Mouse (Mus musculus): ENCODE results near the gene Dennd2a. TPM values are rescaled to one million over a fixed set of nuclear protein-coding genes. Genes with fewer than 3 reads are reported as not detected.

The Dennd2a gene
- polyA plus RNA-seq, 1 experiment from 2014 or later = 37.5 TPM

DNA sequence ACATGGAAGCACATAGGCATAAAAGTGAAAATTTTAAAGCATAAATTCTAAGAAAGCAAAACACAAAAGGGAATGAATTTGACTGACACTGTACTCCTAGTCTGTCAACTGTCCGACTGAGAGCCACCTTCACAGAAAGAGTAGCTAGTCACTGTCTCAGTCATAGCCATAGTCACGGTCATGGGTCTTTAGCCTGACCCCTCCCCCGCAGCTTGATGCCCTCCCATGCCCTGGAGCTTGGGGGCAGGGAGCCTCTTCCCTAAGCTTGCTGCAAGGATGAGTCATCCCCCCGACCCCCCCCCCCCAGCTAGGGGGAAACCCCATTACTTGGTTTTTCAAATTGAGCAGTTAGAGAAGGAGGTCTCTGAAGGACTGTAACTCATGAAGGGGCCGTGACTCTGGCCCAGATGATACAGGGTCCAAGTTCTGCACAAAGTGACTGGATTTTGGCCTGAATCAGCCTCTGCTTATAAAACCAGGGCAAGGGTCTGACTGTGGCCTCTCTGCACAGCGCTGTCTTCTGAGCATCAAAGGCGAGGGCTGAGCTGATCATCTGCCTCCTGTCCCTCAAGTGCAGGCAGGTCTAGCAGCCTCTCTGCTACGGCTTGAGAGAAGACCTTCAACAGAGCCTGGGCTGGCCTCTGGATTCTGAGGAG is 5.6 kb downstream of the Dennd2a start:
- peaks cover 4% of the 10 kb centered on the region for H3K36me3 ChIP-seq (ENCODE audit: control insufficient read depth, insufficient read depth, low read length)
- DNase-seq (ENCODE audit: low spot score) (no peak), ATAC-seq (ENCODE audit: insufficient number of reproducible peaks, low FRiP score, low TSS enrichment, low read depth) (no peak)
- WGBS = 70% methylated on average over 8 of the region's 8 CpGs
- no peak overlapping the region for H3K4me3 ChIP-seq (ENCODE audit: low read depth, low read length)
- peaks cover 12% of the 10 kb centered on the region for H3K4me1 ChIP-seq (ENCODE audit: control insufficient read depth, insufficient read depth, low read length)
- no peak overlapping the region for H3K4me2 ChIP-seq (ENCODE audit: low read depth, severe bottlenecking)
- no peak overlapping the region for H3K27ac ChIP-seq (replicated peaks; ENCODE audit: low read depth, low read length)
- H3K9ac ChIP-seq (ENCODE audit: low read length) = no peak overlapping the region
- no peaks in the 10 kb centered on the region for H3K27me3 ChIP-seq (ENCODE audit: control insufficient read depth, insufficient read depth, low read length)
- no peaks in the 10 kb centered on the region for H3K9me3 ChIP-seq (ENCODE audit: control insufficient read depth, low read length)

DNA sequence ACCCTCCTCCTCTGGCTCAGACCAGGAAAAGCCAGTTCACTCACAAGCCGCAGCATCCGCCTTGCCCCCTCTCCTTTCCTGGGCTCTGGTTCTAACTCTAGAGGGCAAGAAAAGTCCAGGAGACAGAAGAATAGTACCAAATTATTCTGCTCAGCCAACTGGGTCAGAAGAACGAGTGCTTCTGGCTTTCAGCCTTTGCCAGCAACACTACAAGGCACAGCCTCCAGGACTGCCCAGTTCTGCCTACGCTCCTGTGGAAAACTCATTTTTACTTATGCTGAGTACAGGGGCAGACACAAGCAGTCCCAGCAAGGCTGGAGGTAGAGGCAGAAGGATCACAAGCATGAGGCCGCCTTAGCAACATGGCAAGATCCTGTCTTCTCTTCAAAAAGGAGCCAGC is 9.6 kb downstream of the Dennd2a start:
- ATAC-seq (ENCODE audit: insufficient number of reproducible peaks, low FRiP score, low TSS enrichment, low read depth) = no peak
- Histone ChIP-seq H3K4me1 (ENCODE audit: control insufficient read depth, insufficient read depth, low read length) (peaks cover 25% of the 10 kb centered on the region), H3K4me2 (ENCODE audit: low read depth, severe bottlenecking) (no peak overlapping the region), H3K27me3 (ENCODE audit: control insufficient read depth, insufficient read depth, low read length) (no peaks in the 10 kb centered on the region), H3K36me3 (ENCODE audit: control insufficient read depth, insufficient read depth, low read length) (peaks cover 4% of the 10 kb centered on the region), H3K27ac (replicated peaks; ENCODE audit: low read depth, low read length) (no peak overlapping the region), H3K4me3 (ENCODE audit: low read depth, low read length) (no peak overlapping the region), H3K9me3 (ENCODE audit: control insufficient read depth, low read length) (no peaks in the 10 kb centered on the region), H3K9ac (ENCODE audit: low read length) (no peak overlapping the region)
- DNase-seq (ENCODE audit: low spot score) = no peak
- 79% methylated on average over 5 of the region's 5 CpGs for WGBS

- Histone ChIP-seq H3K27ac (replicated peaks; ENCODE audit: low read depth, low read length) (no peak overlapping the region), H3K4me1 (ENCODE audit: control insufficient read depth, insufficient read depth, low read length) (peaks cover 38% of the 10 kb centered on the region), H3K9me3 (ENCODE audit: control insufficient read depth, low read length) (no peaks in the 10 kb centered on the region), H3K9ac (ENCODE audit: low read length) (no peak overlapping the region), H3K4me3 (ENCODE audit: low read depth, low read length) (no peak overlapping the region), H3K4me2 (ENCODE audit: low read depth, severe bottlenecking) (no peak overlapping the region), H3K27me3 (ENCODE audit: control insufficient read depth, insufficient read depth, low read length) (no peaks in the 10 kb centered on the region), H3K36me3 (ENCODE audit: control insufficient read depth, insufficient read depth, low read length) (peaks cover 2% of the 10 kb centered on the region; the same call in 1 of the 2 replicates)
- DNase-seq (ENCODE audit: low spot score) = no peak
- WGBS = 80% methylated on average over 7 of the region's 7 CpGs
- no peak for ATAC-seq (ENCODE audit: insufficient number of reproducible peaks, low FRiP score, low TSS enrichment, low read depth)
Measured at GRCm38 (mm10) chr6:39545474-39545873, 12.2 kb downstream of the Dennd2a start.

DNA sequence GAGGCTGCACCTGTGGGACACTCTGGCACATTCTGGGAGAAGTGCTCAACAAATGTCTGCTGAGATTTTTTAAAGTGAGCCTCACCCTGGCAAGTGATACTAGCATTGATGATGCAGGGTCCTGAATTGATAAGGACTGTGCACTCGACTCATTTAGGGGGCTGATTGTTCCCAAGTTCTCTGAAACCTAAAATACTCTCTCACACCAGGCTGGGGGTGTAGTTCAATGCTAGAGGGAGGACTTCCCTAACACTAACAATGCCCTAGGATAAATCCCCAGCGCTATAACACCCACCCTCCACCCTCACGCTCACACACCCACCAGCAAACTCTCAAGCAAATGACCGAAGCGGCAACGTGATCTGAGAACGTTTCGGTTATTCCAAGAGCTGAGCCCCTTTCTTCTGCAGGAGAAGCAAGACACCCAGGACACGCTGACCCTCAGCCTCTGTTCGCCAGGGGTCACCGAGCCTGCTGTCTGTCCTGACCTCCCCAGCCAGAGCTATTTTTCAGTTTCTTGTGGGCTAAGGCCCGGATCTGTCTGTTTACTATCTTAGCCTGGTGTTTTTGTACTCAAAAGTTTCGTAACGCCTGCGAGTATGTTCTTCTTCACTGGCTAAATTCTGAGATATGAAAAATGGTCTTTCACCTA is 13.8 kb downstream of the Dennd2a start:
- H3K4me2 ChIP-seq (ENCODE audit: low read depth, severe bottlenecking) = no peak overlapping the region
- H3K9ac ChIP-seq (ENCODE audit: low read length) = peak overlapping the region; percentile 50
- WGBS = 41% methylated on average over 15 of the region's 15 CpGs
- no peak for ATAC-seq (ENCODE audit: insufficient number of reproducible peaks, low FRiP score, low TSS enrichment, low read depth)
- no peaks in the 10 kb centered on the region for H3K27me3 ChIP-seq (ENCODE audit: control insufficient read depth, insufficient read depth, low read length)
- peaks cover 54% of the 10 kb centered on the region for H3K4me1 ChIP-seq (ENCODE audit: control insufficient read depth, insufficient read depth, low read length)
- no peak overlapping the region for H3K4me3 ChIP-seq (ENCODE audit: low read depth, low read length)
- no peak for DNase-seq (ENCODE audit: low spot score)
- peak overlapping the region; percentile 90 for H3K27ac ChIP-seq (replicated peaks; ENCODE audit: low read depth, low read length)
- H3K36me3 ChIP-seq (ENCODE audit: control insufficient read depth, insufficient read depth, low read length) = peaks cover 2% of the 10 kb centered on the region; the same call in 1 of the 2 replicates
- H3K9me3 ChIP-seq (ENCODE audit: control insufficient read depth, low read length) = no peaks in the 10 kb centered on the region

DNA sequence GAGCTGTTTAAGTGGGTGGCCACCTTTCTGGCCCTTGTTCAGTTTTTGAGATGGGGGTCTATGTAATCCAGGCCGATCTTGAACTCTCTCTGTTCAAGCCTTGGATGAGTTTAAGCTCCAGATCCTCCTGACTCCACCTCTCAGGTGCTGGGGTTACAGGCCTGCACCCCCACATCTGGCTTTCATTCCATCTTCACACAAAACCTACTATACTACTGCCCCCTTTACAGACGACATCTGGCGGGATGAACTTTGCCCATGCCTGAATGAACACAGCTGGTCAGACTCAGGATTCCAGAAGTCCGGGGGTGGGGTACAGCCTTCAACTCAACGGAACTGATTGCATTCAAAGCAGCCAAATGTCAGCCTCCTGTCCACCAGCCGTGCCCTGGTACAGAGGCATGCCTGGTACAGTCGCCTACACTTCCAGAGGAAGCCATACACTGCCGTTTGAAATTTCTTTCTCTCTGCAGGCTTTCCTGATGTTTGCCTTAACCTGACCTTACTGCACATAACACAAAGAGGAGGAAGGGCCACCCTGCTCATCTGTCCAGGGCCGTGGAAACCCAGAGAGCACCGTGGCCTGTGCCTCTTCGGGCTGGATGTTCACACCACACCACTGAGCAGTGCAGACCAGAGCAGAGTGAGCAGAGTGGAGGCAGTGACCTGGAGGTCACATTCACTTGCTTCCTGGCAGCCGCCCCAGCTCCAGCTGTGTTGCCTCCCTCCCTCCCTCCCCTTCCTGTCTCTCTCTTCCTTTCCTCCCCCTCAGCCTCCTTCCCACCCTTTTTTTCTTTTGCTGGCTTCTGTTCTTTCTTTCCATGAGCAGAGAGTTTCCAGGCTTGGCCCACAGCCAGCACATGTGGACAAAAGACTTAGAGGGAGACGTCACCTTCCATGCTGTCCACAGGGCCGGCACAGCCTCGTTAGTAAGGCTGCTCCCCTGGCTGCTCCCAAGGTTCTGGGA is 14.8 kb downstream of the Dennd2a start:
- Histone ChIP-seq H3K9ac (ENCODE audit: low read length) (peak overlapping the region; percentile 50; the same call in 1 of the 2 replicates), H3K36me3 (ENCODE audit: control insufficient read depth, insufficient read depth, low read length) (no peaks in the 10 kb centered on the region), H3K9me3 (ENCODE audit: control insufficient read depth, low read length) (no peaks in the 10 kb centered on the region), H3K4me2 (ENCODE audit: low read depth, severe bottlenecking) (peak overlapping the region; percentile 25; the same call in 1 of the 2 replicates), H3K27ac (replicated peaks; ENCODE audit: low read depth, low read length) (peak overlapping the region; percentile 90), H3K4me1 (ENCODE audit: control insufficient read depth, insufficient read depth, low read length) (peaks cover 61% of the 10 kb centered on the region), H3K27me3 (ENCODE audit: control insufficient read depth, insufficient read depth, low read length) (no peaks in the 10 kb centered on the region), H3K4me3 (ENCODE audit: low read depth, low read length) (0 out of 2 replicates have a peak overlapping the region, but pooled peaks have one; percentile 2)
- 10% methylated on average over 15 of the region's 15 CpGs for WGBS
- DNase-seq (ENCODE audit: low spot score) (peak; percentile 78), ATAC-seq (ENCODE audit: insufficient number of reproducible peaks, low FRiP score, low TSS enrichment, low read depth) (peak; percentile 80)

DNA sequence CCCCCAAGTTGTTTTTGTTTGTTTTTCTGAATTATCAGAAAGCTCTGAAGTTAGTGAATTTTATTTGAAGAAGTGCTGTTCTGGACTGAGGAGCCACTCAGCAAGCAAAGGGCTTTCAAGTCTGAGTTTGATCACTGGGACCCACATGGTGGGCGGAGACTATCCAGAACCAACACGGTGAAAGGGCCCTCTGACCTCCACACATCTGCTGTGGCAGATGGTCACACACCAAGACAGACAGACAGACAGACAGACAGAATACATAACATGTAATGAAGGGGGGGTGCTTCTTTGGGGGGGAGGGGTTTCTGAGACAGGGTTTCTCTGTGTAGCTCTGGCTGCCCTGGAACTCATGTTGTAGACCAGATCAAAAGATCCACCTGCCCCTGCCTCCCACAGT is 17.1 kb downstream of the Dennd2a start:
- H3K4me2 ChIP-seq (ENCODE audit: low read depth, severe bottlenecking) = no peak overlapping the region

DNA sequence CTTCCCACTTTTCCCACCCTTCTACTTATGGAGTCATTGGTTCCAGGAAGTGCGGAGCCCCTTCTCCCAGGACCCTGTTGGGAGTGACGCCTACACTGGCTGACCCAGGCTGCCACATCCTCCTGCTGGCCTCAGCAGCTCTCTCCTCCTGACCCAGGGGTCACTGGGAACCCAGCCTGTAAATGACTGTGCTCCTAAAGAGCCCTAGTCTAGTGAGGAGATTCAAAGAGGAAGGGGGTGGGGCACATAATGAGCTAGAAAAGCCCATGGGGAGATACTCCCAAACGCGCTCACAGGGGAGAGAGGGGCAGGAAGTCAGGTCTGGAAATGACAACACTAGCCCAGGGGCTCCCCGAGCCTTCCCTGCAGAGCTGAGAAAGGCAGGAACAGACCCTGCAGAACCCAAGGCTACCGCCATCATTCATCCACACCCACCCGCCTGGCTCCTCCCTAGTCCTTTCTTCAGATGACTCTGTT is 17.9 kb downstream of the Dennd2a start:
- Histone ChIP-seq H3K27me3 (ENCODE audit: control insufficient read depth, insufficient read depth, low read length) (no peaks in the 10 kb centered on the region), H3K4me1 (ENCODE audit: control insufficient read depth, insufficient read depth, low read length) (peaks cover 53% of the 10 kb centered on the region), H3K9me3 (ENCODE audit: control insufficient read depth, low read length) (no peaks in the 10 kb centered on the region), H3K9ac (ENCODE audit: low read length) (no peak overlapping the region), H3K36me3 (ENCODE audit: control insufficient read depth, insufficient read depth, low read length) (no peaks in the 10 kb centered on the region), H3K4me2 (ENCODE audit: low read depth, severe bottlenecking) (peak overlapping the region; percentile 22; the same call in 1 of the 2 replicates), H3K4me3 (ENCODE audit: low read depth, low read length) (no peak overlapping the region), H3K27ac (replicated peaks; ENCODE audit: low read depth, low read length) (peak overlapping the region; percentile 57)
- ATAC-seq (ENCODE audit: insufficient number of reproducible peaks, low FRiP score, low TSS enrichment, low read depth) (0 out of 2 replicates have a peak, but pooled peaks have one; percentile 16), DNase-seq (ENCODE audit: low spot score) (peak; percentile 60)
- WGBS = 6% methylated on average over 7 of the region's 7 CpGs

More for the DNA sequence above, 17.1 kb downstream of the Dennd2a start:
- ATAC-seq (ENCODE audit: insufficient number of reproducible peaks, low FRiP score, low TSS enrichment, low read depth) (no peak), DNase-seq (ENCODE audit: low spot score) (no peak)
- Histone ChIP-seq H3K27ac (replicated peaks; ENCODE audit: low read depth, low read length) (peak overlapping the region; percentile 57), H3K36me3 (ENCODE audit: control insufficient read depth, insufficient read depth, low read length) (no peaks in the 10 kb centered on the region), H3K9ac (ENCODE audit: low read length) (no peak overlapping the region), H3K4me3 (ENCODE audit: low read depth, low read length) (no peak overlapping the region), H3K27me3 (ENCODE audit: control insufficient read depth, insufficient read depth, low read length) (no peaks in the 10 kb centered on the region), H3K9me3 (ENCODE audit: control insufficient read depth, low read length) (no peaks in the 10 kb centered on the region), H3K4me1 (ENCODE audit: control insufficient read depth, insufficient read depth, low read length) (peaks cover 59% of the 10 kb centered on the region)
- 28% methylated on average over 2 of the region's 2 CpGs for WGBS

DNA sequence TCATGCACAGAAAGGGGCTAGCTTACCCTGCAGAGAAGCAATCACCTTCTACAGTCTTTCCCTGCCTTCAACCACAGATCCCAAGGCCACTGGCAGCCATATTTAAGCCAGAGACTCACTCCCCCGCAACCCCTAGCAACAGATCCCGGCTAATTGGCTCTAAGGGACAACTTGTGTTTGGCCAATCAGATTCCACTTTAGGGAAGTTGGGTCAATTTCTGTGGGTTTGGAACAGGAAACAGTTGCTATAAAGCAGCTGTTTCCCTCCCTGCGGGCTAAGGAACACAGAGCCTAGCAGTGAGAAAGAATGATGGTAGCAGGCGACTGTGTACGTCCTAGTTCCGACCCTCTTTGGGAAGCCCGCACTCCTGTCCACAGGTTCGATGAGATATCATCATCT is 19.4 kb downstream of the Dennd2a start:
- H3K36me3 ChIP-seq (ENCODE audit: control insufficient read depth, insufficient read depth, low read length) = no peaks in the 10 kb centered on the region
- no peak overlapping the region for H3K9ac ChIP-seq (ENCODE audit: low read length)
- H3K4me1 ChIP-seq (ENCODE audit: control insufficient read depth, insufficient read depth, low read length) = peaks cover 38% of the 10 kb centered on the region
- ATAC-seq (ENCODE audit: insufficient number of reproducible peaks, low FRiP score, low TSS enrichment, low read depth) = no peak
- H3K4me2 ChIP-seq (ENCODE audit: low read depth, severe bottlenecking) = peak overlapping the region; percentile 22; the same call in 1 of the 2 replicates
- no peaks in the 10 kb centered on the region for H3K9me3 ChIP-seq (ENCODE audit: control insufficient read depth, low read length)
- H3K27ac ChIP-seq (replicated peaks; ENCODE audit: low read depth, low read length) = peak overlapping the region; percentile 23; the same call in 1 of the 2 replicates
- H3K27me3 ChIP-seq (ENCODE audit: control insufficient read depth, insufficient read depth, low read length) = no peaks in the 10 kb centered on the region
- peak; percentile 56 for DNase-seq (ENCODE audit: low spot score)
- no peak overlapping the region for H3K4me3 ChIP-seq (ENCODE audit: low read depth, low read length)
- WGBS = 43% methylated on average over 8 of the region's 8 CpGs
